Mouse (Mus musculus): ENCODE measurements around the gene Slc25a11. TPM values are rescaled to one million over a fixed set of nuclear protein-coding genes. Genes with fewer than 3 reads are reported as not detected.
A peak's percentile ranks its signal among the peaks of the same experiment; 100 is the strongest.

Gene Slc25a11
- polyA plus RNA-seq (2015; fragmentation: Nextera tagmentation; extraction: Ambion mirVana): 171 and 176 TPM in 2 replicates

- Histone ChIP-seq H3K4me2 (replicated peaks) (peak within 1 kb of the TSS; percentile 82), H3K27me3 (no peaks in the 10 kb centered on the region), H3K4me1 (peaks cover 53% of the 10 kb centered on the region), H3K9ac (peak within 1 kb of the TSS; percentile 93), H3K4me3 (replicated peaks) (peak within 1 kb of the TSS; percentile 74), H3K27ac (replicated peaks) (peak within 1 kb of the TSS; percentile 99), H3K9me3 (replicated peaks) (no peaks in the 10 kb centered on the region), H3K36me3 (peaks cover 57% of the 10 kb centered on the region)
- ATAC-seq (ENCODE audit: insufficient number of reproducible peaks, low FRiP score, low TSS enrichment, low read depth): peak; percentile 88
- WGBS: under 1% methylated on average over 63 of the region's 63 CpGs
Measured at GRCm38 (mm10) chr11:70646691-70647650, at the start of gene Slc25a11, which contains the start of gene Rnf167. TSS of gene Slc25a11 (minus strand) at chr11:70647479. TSS of gene Rnf167 (plus strand) at chr11:70647235.

DNA sequence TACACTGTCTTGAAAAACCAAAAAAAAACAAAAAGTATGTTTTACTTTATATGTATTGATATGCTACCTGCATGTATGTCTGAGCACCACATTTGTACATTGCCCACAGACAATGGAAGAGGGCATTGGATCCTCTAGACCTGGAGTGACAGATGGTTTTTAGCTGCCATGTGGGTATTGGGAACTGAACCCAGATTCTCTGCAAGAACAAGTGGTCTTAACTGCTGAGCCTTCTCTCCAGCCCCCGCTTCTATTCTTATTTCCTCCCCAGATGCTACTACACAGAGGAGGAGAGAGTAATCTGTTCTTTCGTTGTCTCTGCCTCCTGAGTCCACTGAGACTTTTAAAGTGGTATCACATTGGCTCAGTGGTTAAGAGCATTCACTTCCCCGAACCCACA is 46.2 kb upstream of the Slc25a11 start:
- Histone ChIP-seq H3K9ac (no peak overlapping the region), H3K4me3 (replicated peaks) (no peak overlapping the region), H3K27me3 (no peaks in the 10 kb centered on the region), H3K4me1 (peaks cover 8% of the 10 kb centered on the region), H3K36me3 (no peaks in the 10 kb centered on the region), H3K9me3 (replicated peaks) (no peaks in the 10 kb centered on the region), H3K27ac (replicated peaks) (no peak overlapping the region), H3K4me2 (replicated peaks) (no peak overlapping the region)
- 62% methylated on average over 3 of the region's 3 CpGs for WGBS
- ATAC-seq (ENCODE audit: insufficient number of reproducible peaks, low FRiP score, low TSS enrichment, low read depth): no peak

- Histone ChIP-seq H3K9me3 (replicated peaks) (no peaks in the 10 kb centered on the region), H3K9ac (no peak overlapping the region), H3K36me3 (peaks cover 11% of the 10 kb centered on the region), H3K4me3 (replicated peaks) (no peak overlapping the region), H3K4me1 (peaks cover 26% of the 10 kb centered on the region), H3K4me2 (replicated peaks) (no peak overlapping the region), H3K27ac (replicated peaks) (no peak overlapping the region), H3K27me3 (no peaks in the 10 kb centered on the region)
- WGBS: 45% methylated on average over 4 of the region's 4 CpGs
- ATAC-seq (ENCODE audit: insufficient number of reproducible peaks, low FRiP score, low TSS enrichment, low read depth): no peak
Measured at GRCm38 (mm10) chr11:70689578-70689977, 42.3 kb upstream of the Slc25a11 start.

DNA sequence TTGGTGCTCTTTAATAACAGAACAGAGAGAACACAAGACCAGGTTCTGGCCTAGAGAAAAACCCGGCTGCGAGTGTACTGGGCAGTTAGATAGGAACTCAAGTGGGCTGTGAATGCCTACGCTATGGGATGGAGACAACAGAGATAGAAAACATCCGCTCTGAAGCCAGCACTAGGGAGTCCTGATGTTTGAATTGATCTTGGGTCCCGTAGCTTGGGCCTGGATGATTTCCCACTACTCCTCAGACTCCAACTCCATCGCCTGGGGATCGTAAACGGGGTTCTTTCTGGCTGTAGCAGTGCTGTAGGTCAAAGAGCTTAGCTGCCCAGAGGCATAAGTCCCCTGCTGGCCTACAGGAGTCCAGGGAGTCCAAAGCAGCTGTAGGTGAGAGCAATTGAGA is 41.1 kb upstream of the Slc25a11 start:
- Histone ChIP-seq H3K4me2 (replicated peaks) (peak overlapping the region; percentile 80), H3K27ac (replicated peaks) (peak overlapping the region; percentile 91), H3K9ac (peak overlapping the region; percentile 59), H3K36me3 (peaks cover 23% of the 10 kb centered on the region), H3K9me3 (replicated peaks) (no peaks in the 10 kb centered on the region), H3K27me3 (no peaks in the 10 kb centered on the region), H3K4me1 (peaks cover 26% of the 10 kb centered on the region), H3K4me3 (replicated peaks) (peak overlapping the region; percentile 89)
- ATAC-seq (ENCODE audit: insufficient number of reproducible peaks, low FRiP score, low TSS enrichment, low read depth): no peak
- 12% methylated on average over 8 of the region's 8 CpGs for WGBS

- WGBS: under 1% methylated on average over 52 of the region's 55 CpGs
Measured at GRCm38 (mm10) chr11:70687601-70688199, 40.4 kb upstream of the Slc25a11 start, which contains the start of gene Camta2. TSS of gene Camta2 (minus strand) at chr11:70688105.

GRCm38 (mm10) chr11:70686901-70687566 is 39.8 kb upstream of the Slc25a11 start:
- Histone ChIP-seq H3K27me3 (no peaks in the 10 kb centered on the region), H3K27ac (replicated peaks) (peak overlapping the region; percentile 91), H3K9me3 (replicated peaks) (no peaks in the 10 kb centered on the region), H3K4me2 (replicated peaks) (peak overlapping the region; percentile 80), H3K4me1 (peaks cover 29% of the 10 kb centered on the region), H3K4me3 (replicated peaks) (peak overlapping the region; percentile 89), H3K9ac (peak overlapping the region; percentile 59), H3K36me3 (peaks cover 36% of the 10 kb centered on the region)
- 2% methylated on average over 16 of the region's 16 CpGs for WGBS
- ATAC-seq (ENCODE audit: insufficient number of reproducible peaks, low FRiP score, low TSS enrichment, low read depth): peak; percentile 35; the same call in 1 of the 2 replicates

More at GRCm38 (mm10) chr11:70687601-70688199, 40.4 kb upstream of the Slc25a11 start, which contains the start of gene Camta2:
- Histone ChIP-seq H3K9me3 (replicated peaks) (no peaks in the 10 kb centered on the region), H3K4me2 (replicated peaks) (peak within 1 kb of the TSS; percentile 80), H3K4me1 (peaks cover 26% of the 10 kb centered on the region), H3K36me3 (peaks cover 30% of the 10 kb centered on the region), H3K9ac (peak within 1 kb of the TSS; percentile 59), H3K27ac (replicated peaks) (peak within 1 kb of the TSS; percentile 91), H3K27me3 (no peaks in the 10 kb centered on the region), H3K4me3 (replicated peaks) (peak within 1 kb of the TSS; percentile 89)
- peak; percentile 88 for ATAC-seq (ENCODE audit: insufficient number of reproducible peaks, low FRiP score, low TSS enrichment, low read depth)

- ATAC-seq (ENCODE audit: insufficient number of reproducible peaks, low FRiP score, low TSS enrichment, low read depth): no peak
- no peak overlapping the region for H3K27ac ChIP-seq (replicated peaks)
- H3K4me2 ChIP-seq (replicated peaks): no peak overlapping the region
- H3K9me3 ChIP-seq (replicated peaks): no peaks in the 10 kb centered on the region
- H3K9ac ChIP-seq: no peak overlapping the region
- H3K4me3 ChIP-seq (replicated peaks): no peak overlapping the region
- peaks cover 58% of the 10 kb centered on the region for H3K36me3 ChIP-seq
- H3K27me3 ChIP-seq: no peaks in the 10 kb centered on the region
- H3K4me1 ChIP-seq: peaks cover 24% of the 10 kb centered on the region
- 86% methylated on average over 5 of the region's 5 CpGs for WGBS
Measured at GRCm38 (mm10) chr11:70683640-70684039, 36.4 kb upstream of the Slc25a11 start.

DNA sequence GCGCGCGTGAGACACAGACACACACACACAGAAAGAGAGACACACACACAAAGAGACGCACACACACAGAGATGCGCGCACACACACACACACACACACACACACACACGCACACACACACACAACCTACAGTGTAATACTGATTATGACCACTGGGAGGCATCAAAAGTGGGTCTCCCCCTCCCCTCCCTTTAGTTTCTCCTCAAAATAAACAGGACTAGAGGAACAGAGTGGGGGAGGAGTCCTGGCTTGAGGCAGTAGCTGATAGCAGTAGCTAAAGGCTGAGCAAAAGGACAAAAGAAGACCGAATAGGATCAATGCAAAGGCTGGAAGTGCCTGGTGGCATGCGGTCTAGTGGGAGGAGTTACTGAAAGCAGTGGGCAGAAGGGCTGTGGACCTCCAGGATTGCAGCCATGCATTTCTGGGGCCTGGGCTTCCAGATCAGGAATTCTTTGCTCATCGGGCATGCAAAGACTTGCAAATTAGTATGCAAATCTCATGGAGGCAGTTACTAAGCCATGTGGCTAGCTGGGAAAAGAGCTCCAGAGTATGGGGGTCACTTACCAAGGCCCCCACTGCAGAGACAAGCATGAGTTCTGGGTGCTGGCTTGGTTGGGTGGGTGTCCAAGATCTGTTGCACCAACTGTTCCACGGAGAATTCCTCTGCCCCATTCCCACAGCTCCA is 34.8 kb upstream of the Slc25a11 start:
- Histone ChIP-seq H3K36me3 (peaks cover 65% of the 10 kb centered on the region), H3K9me3 (replicated peaks) (no peaks in the 10 kb centered on the region), H3K9ac (no peak overlapping the region), H3K4me2 (replicated peaks) (no peak overlapping the region), H3K4me3 (replicated peaks) (no peak overlapping the region), H3K27ac (replicated peaks) (no peak overlapping the region), H3K4me1 (peaks cover 14% of the 10 kb centered on the region), H3K27me3 (no peaks in the 10 kb centered on the region)
- no peak for ATAC-seq (ENCODE audit: insufficient number of reproducible peaks, low FRiP score, low TSS enrichment, low read depth)
- WGBS: 19% methylated on average over 9 of the region's 11 CpGs

- no peaks in the 10 kb centered on the region for H3K9me3 ChIP-seq (replicated peaks)
- no peaks in the 10 kb centered on the region for H3K27me3 ChIP-seq
- 65% methylated on average over 12 of the region's 12 CpGs for WGBS
- no peak overlapping the region for H3K27ac ChIP-seq (replicated peaks)
- H3K4me3 ChIP-seq (replicated peaks): no peak overlapping the region
- H3K36me3 ChIP-seq: peaks cover 69% of the 10 kb centered on the region
- no peak overlapping the region for H3K9ac ChIP-seq
- ATAC-seq (ENCODE audit: insufficient number of reproducible peaks, low FRiP score, low TSS enrichment, low read depth): no peak
- H3K4me1 ChIP-seq: peaks cover 5% of the 10 kb centered on the region; the same call in 1 of the 2 replicates
- H3K4me2 ChIP-seq (replicated peaks): no peak overlapping the region
Measured at GRCm38 (mm10) chr11:70681170-70681569, 33.9 kb upstream of the Slc25a11 start.

DNA sequence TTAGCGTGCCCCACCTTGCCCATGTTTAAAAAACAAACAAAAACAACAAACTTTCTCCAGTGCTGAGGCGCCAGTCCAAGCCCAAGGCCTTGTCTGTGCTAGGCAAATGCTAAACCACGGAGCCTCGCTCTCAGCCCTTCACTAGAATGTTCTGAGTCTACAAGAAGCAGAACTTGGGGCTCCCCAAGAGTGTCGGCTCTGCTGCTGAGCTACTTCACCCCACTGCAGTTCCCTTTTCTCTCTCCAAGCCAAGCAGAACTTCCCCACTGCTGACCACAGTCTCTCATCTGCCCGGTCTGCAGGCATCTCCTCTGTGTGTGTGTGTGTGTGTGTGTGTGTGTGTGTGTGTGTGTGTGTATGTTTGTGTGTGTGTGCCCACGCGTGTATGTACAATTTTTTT is 32.6 kb upstream of the Slc25a11 start:
- Histone ChIP-seq H3K36me3 (peaks cover 70% of the 10 kb centered on the region), H3K9ac (no peak overlapping the region), H3K4me2 (replicated peaks) (no peak overlapping the region), H3K9me3 (replicated peaks) (no peaks in the 10 kb centered on the region), H3K27ac (replicated peaks) (no peak overlapping the region), H3K27me3 (no peaks in the 10 kb centered on the region), H3K4me1 (peaks cover 5% of the 10 kb centered on the region; the same call in 1 of the 2 replicates), H3K4me3 (replicated peaks) (no peak overlapping the region)
- no peak for ATAC-seq (ENCODE audit: insufficient number of reproducible peaks, low FRiP score, low TSS enrichment, low read depth)
- 91% methylated on average over 6 of the region's 8 CpGs for WGBS
